Mouse (Mus musculus) cerebellum, adult 2 months (tissue): ENCODE results near the gene Zbtb38.

Experiments
- CTCF ChIP-seq: fragments of 200-500 bp; IDR thresholded peaks from 2 replicates; pipeline ENCODE4 v1.5.1; 2011; ENCODE audit warnings: low read depth, mild to moderate bottlenecking, control low read depth, low read length, moderate library complexity, borderline replicate concordance; ENCODE audit not compliant: insufficient read depth
- POLR2A ChIP-seq: fragments of 200-500 bp; IDR thresholded peaks from 2 replicates; pipeline ENCODE4 v1.6.1; 2011; ENCODE audit warnings: low read length, control low read depth, borderline replicate concordance; ENCODE audit not compliant: insufficient read depth

DNA sequence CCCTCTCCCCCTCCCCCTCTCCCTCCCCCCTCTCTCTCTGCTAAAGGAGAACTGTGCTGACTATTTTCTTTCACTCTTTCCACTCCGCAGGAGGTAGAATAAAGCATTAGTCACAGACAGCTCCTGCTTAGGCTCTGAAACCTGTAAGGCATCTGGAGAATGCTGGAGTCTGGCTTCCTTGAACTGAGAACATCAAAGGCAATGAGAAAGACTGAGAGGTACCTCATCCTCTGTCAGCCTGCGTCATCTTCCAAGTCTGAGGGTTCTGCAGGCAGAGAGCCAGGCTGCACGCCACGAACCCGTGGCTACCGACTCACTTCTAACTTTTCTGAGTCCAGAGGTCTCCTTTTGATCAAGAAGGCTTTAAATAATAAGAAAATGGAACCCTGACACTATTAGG lies 20.5 kb upstream of the Zbtb38 start:
- no peak for TF ChIP-seq POLR2A
- no peak for TF ChIP-seq CTCF
